Mouse (Mus musculus) cerebellum, adult 9-11 months (tissue): ENCODE measurements around the gene Gm43738.
"Not testable (repeated sequence)": the region's sequence is repeated elsewhere in the genome, so short reads cannot be mapped to it uniquely, and the experiment has no call there.

ENCODE experiments used
- DNase-seq: peaks from one replicate; pipeline ENCODE4 v3.0.0; 2022

Gm43738 gene

GRCm38 (mm10) chr3:89101812-89102494 lies 1.1 kb upstream of the Gm43738 start, which contains the start of gene Fdps:
Fdps (minus strand) TSS chr3:89101959.
- peak; percentile 99 for DNase-seq

- DNase-seq: no peak
These were observed 536 bp upstream of the Gm43738 start for GRCm38 (mm10) chr3:89101459-89101811.

DNA sequence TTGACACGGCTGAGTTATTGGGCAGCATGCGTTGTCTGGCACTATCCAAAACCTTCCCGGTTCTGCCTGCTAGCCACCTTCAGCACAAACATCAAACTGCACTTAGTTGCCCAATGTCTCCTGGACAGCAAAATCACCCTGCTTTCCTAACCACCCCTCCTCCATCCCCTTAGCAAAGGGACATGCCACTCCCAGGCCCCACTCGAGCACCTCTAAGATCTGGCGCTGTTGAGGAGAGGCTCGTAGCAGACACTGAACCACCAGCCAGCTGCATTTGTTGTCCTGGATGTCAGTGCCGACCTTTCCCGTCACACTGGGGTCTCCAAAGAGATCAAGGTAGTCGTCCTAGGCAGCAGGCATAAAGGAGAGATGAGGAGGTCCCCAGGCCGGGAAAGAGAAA lies 6.9 kb downstream of the Gm43738 start:
- peak; percentile 54 for DNase-seq

DNA sequence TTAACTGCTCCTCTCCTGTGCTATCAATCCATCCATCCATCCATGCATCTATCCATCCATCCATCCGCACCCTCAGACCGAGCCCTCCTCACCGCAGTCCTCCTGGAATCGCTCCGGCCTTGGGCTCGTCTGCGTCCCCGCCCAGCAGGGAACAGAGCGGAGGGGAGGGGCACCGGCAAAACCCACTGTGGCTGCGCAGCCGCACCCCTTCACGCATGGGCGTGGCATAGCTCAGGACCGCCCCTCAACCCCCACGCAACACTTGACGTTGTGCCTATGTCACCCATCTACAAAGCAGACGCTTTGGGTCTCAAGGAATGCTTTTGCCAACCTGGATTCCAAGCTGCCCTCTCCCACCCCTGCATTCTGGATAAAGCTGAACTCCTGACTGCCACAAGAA lies 7.7 kb downstream of the Gm43738 start, which contains the start of gene Rusc1:
Rusc1 (minus strand) TSS at position 137 of the 400 bp plus-strand sequence.
- DNase-seq: peak; percentile 96

DNA sequence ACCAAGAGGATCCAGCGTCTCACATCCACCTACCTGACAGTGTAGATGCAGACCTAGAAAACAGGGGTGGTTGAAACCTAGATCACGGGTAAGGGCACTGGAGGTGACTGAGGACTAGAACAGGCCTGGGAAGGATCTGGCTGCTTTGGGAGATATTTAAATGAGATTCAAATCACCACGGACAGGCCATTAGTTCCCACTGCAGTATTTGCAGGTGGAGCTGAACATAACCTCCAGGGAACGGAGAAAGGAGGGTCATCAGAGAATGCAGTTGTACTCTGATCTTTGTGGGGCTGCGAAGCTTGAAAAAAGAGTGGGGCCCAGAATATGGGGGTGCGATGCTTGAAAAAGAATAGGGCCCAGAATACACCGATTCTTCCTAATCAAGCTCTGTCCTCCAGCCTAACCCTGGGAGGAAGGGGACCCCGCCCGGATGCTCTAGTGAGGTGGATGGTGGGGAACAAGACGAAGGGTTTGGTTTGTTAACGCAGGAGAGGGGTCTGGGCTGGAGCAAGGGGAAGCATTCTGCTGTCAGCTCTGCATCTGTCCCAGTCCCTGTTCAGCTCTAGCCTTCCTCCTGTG lies 8.3 kb downstream of the Gm43738 start:
- no peak for DNase-seq

GRCm38 (mm10) chr3:89091811-89092508 lies 8.9 kb downstream of the Gm43738 start:
- DNase-seq: peak; percentile 69

GRCm38 (mm10) chr3:89090694-89091655 lies 9.9 kb downstream of the Gm43738 start:
- DNase-seq: peak; percentile 91

DNA sequence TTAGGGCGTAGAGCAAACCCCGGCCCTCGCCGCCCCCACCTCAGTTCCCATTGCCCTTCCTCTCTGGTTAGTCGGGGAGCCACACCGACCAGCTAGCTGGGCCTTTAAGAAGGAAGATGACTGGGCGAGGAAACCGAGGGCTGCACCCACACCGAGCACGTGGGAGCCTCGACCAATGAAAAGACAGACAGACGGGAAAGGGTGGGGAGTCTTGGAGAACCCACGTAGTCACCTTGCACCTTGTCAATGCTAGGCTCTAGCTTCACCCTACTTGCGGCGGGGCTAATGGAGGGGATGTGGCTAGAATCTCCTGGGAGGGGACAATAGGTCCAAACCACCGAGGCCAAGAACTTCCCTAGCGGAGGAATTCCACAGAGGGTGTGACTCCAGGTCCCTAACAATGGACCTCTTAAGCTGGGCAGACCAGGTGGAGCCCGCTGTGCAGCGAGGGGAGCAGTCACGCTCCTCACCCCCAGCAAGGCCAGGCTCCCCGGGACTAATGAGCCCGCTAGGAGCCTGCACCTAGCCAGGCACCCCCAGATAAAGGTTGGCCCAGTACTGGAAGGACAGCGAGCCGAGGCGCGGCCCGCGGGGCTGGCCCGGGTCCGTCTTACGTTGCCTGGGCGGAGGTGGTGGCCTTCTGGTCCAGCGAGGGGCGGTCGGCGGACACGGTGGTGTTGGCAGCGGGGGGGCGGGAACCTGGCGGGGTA lies 10.9 kb downstream of the Gm43738 start:
- peak; percentile 91 for DNase-seq

DNA sequence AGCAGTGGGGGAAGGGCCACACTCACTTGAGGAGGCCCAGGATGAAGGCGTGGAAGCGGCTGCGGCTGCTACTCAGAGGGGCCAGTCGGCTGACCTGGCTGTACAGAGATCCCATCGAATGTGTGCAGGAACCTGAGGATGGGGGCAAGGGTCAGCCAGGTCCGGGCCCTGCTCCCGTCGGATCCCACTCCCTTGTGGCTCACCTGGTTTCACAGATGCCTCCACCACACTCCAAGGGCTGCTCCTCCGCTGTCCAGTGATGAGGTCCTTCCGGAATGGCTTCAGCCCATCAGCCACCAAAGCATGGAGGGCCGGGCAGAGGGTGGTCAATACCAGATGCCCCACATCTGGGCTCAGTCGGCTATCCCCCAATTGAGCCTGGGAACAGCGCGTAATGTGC lies 11.9 kb downstream of the Gm43738 start:
- peak; percentile 54 for DNase-seq

GRCm38 (mm10) chr3:89087338-89088110 lies 13.4 kb downstream of the Gm43738 start:
- peak; percentile 71 for DNase-seq

DNA sequence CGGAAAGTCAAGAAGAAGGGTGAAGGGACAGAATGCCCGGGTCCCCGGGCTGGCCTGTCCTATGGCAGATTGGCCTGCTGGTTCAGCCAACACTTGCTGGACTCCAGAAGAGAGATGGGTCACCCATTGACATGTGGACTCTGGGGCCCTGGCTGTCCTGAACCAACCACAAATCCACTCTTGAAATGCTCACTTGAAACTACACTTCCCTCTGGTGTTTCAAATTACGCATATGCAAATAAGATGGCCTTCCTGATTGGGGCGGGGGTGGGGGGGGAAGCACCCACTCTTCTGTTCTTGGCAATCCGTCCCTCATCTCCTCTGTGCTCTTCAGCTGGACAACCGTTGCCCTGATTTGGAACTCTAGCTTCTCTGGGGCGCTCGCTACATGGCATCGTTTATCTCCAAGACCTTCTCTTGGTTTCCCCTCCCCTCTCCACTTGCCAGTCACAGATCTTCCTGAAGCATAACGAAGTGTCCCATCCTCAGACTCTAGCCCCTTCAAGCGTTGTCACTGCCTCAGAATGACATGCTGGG lies 16.2 kb downstream of the Gm43738 start:
- DNase-seq: peak; percentile 12

- no peak for DNase-seq
These were observed 16.8 kb downstream of the Gm43738 start for GRCm38 (mm10) chr3:89084133-89084532.

- not testable (repeated sequence) for DNase-seq
These were observed 18.6 kb downstream of the Gm43738 start for GRCm38 (mm10) chr3:89082287-89082686.

DNA sequence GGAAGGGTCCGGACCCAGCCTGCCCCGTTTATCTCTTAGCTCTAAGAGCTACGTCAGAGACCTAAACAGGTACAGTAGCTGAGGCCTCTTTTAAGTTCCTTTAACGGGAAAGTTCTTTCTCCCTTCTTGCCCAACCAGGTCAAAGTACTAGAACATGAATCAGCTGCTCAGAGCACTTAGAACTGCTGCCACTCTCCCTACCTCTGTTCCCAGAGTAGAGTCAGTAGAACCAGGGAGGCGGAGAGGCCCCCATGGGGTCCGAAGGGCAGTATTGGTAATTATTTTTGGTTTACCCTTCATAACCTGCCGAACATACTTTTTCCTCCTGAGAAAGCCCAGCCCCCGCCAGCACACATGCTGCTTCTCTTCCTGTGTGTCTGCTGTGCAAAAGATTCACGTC lies 23.5 kb downstream of the Gm43738 start:
- DNase-seq: no peak

DNA sequence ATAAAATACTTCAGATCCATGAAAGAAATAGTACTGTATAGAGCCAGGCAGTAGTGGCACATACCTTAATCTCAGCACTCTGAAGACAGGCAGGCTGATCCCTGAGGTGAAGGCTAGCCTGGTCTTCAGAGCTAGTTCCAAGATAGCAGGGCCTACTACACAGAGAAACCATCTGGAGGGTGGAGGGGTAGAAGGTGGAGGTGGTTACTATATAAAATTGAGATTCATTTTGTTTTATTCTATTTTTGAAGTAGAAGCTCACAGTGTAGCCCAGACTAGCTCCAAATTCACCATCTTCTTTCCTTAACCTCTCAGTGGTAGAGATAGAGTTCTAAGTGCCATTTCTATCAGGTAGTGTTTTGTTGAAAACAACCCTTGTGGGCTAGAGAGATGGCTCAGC lies 33.6 kb downstream of the Gm43738 start:
- DNase-seq: no peak

DNA sequence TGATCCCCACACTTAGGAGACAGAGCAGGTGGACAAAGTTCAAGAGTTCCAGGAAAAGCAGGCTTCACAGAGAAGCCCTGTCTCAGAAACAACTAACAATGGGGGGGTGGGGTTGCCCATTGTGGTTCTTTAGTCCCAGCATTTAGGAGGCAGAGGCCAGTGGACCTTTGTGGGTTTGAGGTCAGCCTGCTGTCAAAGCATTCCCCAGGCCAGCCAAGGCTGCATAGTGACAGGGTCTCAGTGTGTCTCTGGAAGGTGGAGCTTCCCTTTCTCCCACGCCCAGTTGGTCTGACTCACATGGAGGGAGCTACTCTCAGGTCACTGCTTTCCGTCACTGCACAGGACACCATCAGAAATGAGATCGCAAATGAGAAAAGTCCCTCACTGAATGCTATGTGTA lies 39.2 kb downstream of the Gm43738 start:
- DNase-seq: no peak

GRCm38 (mm10) chr3:89058783-89059182 lies 42.1 kb downstream of the Gm43738 start:
- DNase-seq: no peak

DNA sequence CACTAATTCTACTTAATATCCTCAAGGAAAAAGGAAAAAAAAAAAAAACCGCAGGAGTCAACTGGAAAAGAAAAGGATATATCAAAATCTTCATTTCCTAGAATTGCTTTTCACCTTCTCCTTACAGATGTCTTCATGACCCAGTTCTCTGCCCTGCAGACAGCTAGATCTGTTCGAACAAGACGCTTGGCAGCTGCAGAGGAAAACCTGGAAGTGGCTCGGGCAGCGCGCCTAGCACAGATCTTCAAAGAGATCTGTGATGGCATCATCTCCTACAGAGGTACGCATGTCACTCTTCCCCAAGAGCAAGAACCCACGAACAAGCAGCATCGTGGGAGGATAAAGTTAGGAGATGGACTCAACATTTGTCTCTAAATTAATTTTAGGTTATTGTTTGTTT lies 42.5 kb downstream of the Gm43738 start:
- DNase-seq: no peak

GRCm38 (mm10) chr3:89043359-89043758 lies 57.5 kb downstream of the Gm43738 start:
- DNase-seq: no peak
